In the genomic region with DNA sequence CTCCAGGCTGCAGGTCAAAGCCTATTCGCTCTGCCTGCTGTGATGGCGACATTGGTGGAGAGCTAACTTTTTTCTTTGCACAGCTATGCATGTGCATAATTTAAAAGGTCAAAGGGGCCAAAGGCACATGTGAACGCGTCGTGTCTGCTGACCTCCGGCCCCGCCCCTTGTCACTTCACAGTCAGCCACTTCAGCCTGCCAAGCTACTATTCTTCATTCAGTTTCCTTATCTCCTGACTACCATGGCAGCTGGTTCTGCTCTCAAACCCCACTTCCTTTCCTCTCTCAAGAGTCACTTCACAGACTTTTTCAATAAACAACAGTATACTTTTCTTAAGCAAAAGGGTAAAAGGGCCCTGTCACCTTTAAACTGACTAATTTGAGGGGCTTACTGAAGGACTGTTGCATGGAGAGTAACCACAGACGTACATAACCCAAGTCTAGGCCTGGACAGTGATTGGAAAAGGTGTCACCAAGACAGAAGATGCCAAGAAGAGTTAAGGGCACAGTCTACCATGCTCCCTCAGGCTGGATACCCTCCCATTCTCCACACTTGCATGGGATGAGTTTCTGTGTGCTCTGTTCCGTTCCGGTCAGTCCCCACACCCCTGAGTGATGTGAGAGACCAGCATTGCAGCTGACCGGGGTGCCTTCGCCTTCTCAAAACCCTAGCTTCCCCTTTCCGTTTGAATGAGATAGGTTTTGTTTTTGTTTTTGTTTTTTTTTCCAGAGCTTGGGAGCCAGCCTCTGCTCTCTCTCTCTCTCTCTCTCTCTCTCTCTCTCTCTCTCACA, we compare ENCODE assay signal across 9 mouse cellular contexts. TPM values are rescaled to one million over a fixed set of nuclear protein-coding genes. Genes with fewer than 3 reads are reported as not detected.
A peak's percentile ranks its signal among the peaks of the same experiment; 100 is the strongest.
DNase-seq lines count a peak whose midpoint lies in the region; ATAC-seq and TF ChIP-seq lines count a peak whose summit lies in the region.
"Had no signal": no experiment of that assay in that cellular context is flagged by ENCODE, and none has a peak within 500 bp of the region (broad histone marks: within the 10 kb centered on the region; RNA-seq: fewer than 3 reads in every experiment).

No protein-coding gene starts in this region.

- H3K36me3 ChIP-seq in megakaryocyte, embryonic 14.5 days (replicated peaks; ENCODE audit: low read length) = no peaks in the 10 kb centered on the region
- no peaks in the 10 kb centered on the region for H3K36me3 ChIP-seq in forebrain, embryonic 13.5 days (ENCODE audit: poor library complexity, severe bottlenecking)
- H3K36me3 ChIP-seq in neural tube, embryonic 15.5 days = no peaks in the 10 kb centered on the region
- H3K36me3 ChIP-seq in midbrain, embryonic 10.5 days = no peaks in the 10 kb centered on the region
- H3K36me3 ChIP-seq: neural tube, embryonic 12.5 days had no signal

- H3K4me2 ChIP-seq in forebrain, embryonic 13.5 days = no peak overlapping the region
- H3K4me2 ChIP-seq in neural tube, embryonic 15.5 days = no peak overlapping the region
- H3K4me2 ChIP-seq: neural tube, embryonic 12.5 days had no signal

- peaks cover 8% of the 10 kb centered on the region for H3K4me1 ChIP-seq in bone marrow, adult 2 months (ENCODE audit: control insufficient read depth, insufficient read depth, low read length)
- H3K4me1 ChIP-seq in megakaryocyte, embryonic 14.5 days = peaks cover 94% of the 10 kb centered on the region
- H3K4me1 ChIP-seq in forebrain, embryonic 13.5 days = no peaks in the 10 kb centered on the region
- peaks cover 7% of the 10 kb centered on the region for H3K4me1 ChIP-seq in neural tube, embryonic 15.5 days
- peaks cover 22% of the 10 kb centered on the region for H3K4me1 ChIP-seq in midbrain, embryonic 10.5 days

- peak overlapping the region; percentile 27; the same call in 1 of the 2 replicates for H3K27ac ChIP-seq in bone marrow, adult 2 months (ENCODE audit: control insufficient read depth, insufficient read depth, low read depth, low read length, poor library complexity)
- no peak overlapping the region for H3K27ac ChIP-seq in forebrain, embryonic 13.5 days
- H3K27ac ChIP-seq in neural tube, embryonic 15.5 days (replicated peaks) = no peak overlapping the region
- H3K27ac ChIP-seq in midbrain, embryonic 10.5 days (replicated peaks) = no peak overlapping the region
- H3K27ac ChIP-seq: neural tube, embryonic 12.5 days had no signal

- peak; percentile 37 for DNase-seq in embryo, embryonic 10 days (ENCODE audit: low spot score)
- no peak for DNase-seq in embryo, embryonic 9.5 days (ENCODE audit: extremely low spot score)
- DNase-seq in kidney, postnatal 36 days = peak; percentile 35 to 51
- DNase-seq in midbrain, embryonic 10.5 days (ENCODE audit: low spot score) = no peak

- no peak overlapping the region for H3K9ac ChIP-seq in forebrain, embryonic 13.5 days
- H3K9ac ChIP-seq in neural tube, embryonic 15.5 days (replicated peaks) = no peak overlapping the region
- H3K9ac ChIP-seq: neural tube, embryonic 12.5 days had no signal

- no peak for TF ChIP-seq CTCF in bone marrow, adult 2 months (IDR thresholded peaks at IDR 0.05; ENCODE audit: control insufficient read depth, insufficient read depth, low read length)

- 20% methylated on average over 13 of the region's 13 CpGs for whole genome bisulfite sequencing in bone marrow, adult 2 months
- WGBS in forebrain, embryonic 13.5 days = 74% methylated on average over 13 of the region's 13 CpGs
- 65% methylated on average over 13 of the region's 13 CpGs for WGBS in neural tube, embryonic 15.5 days
- WGBS in midbrain, embryonic 10.5 days = 68% methylated on average over 13 of the region's 13 CpGs

- TF ChIP-seq POLR2A in bone marrow, adult 2 months (IDR thresholded peaks at IDR 0.05; ENCODE audit: borderline replicate concordance, control insufficient read depth, low read depth, low read length) = no peak

- no peak overlapping the region for H3K4me3 ChIP-seq in bone marrow, adult 2 months (replicated peaks; ENCODE audit: control insufficient read depth, low read depth, low read length)
- peak overlapping the region; percentile 90 for H3K4me3 ChIP-seq in megakaryocyte, embryonic 14.5 days (replicated peaks)
- H3K4me3 ChIP-seq in forebrain, embryonic 13.5 days = no peak overlapping the region
- H3K4me3 ChIP-seq in neural tube, embryonic 15.5 days (replicated peaks) = no peak overlapping the region
- no peak overlapping the region for H3K4me3 ChIP-seq in midbrain, embryonic 10.5 days
- H3K4me3 ChIP-seq: neural tube, embryonic 12.5 days had no signal

- no peak for ATAC-seq in forebrain, embryonic 13.5 days
- no peak for ATAC-seq in neural tube, embryonic 15.5 days (ENCODE audit: low FRiP score)

- no peaks in the 10 kb centered on the region for H3K27me3 ChIP-seq in megakaryocyte, embryonic 14.5 days (replicated peaks)
- H3K27me3 ChIP-seq in forebrain, embryonic 13.5 days = no peaks in the 10 kb centered on the region
- no peaks in the 10 kb centered on the region for H3K27me3 ChIP-seq in neural tube, embryonic 15.5 days (replicated peaks)
- H3K27me3 ChIP-seq in midbrain, embryonic 10.5 days (ENCODE audit: low read depth, poor library complexity, severe bottlenecking) = no peaks in the 10 kb centered on the region
- H3K27me3 ChIP-seq: neural tube, embryonic 12.5 days had no signal

- H3K9me3 ChIP-seq in megakaryocyte, embryonic 14.5 days = no peaks in the 10 kb centered on the region
- H3K9me3 ChIP-seq in forebrain, embryonic 13.5 days (replicated peaks) = no peaks in the 10 kb centered on the region
- no peaks in the 10 kb centered on the region for H3K9me3 ChIP-seq in neural tube, embryonic 15.5 days (replicated peaks)
- H3K9me3 ChIP-seq in midbrain, embryonic 10.5 days (replicated peaks) = no peaks in the 10 kb centered on the region
- H3K9me3 ChIP-seq: neural tube, embryonic 12.5 days had no signal

RNA-seq across cellular contexts. Expression of a gene that starts 10.3 kb away (rescaled TPM):
- 177 and 332 TPM in 2 replicates for polyA plus RNA-seq in bone marrow, adult 2 months (2011; ENCODE audit: insufficient read depth, insufficient read length, low replicate concordance, missing spikeins)
- 1,655 and 1,832 TPM in 2 replicates for polyA plus RNA-seq in megakaryocyte, embryonic 14.5 days (2012; ENCODE audit: insufficient read depth, low replicate concordance)
- polyA plus RNA-seq in forebrain, embryonic 13.5 days (2015; fragmentation: Nextera tagmentation; extraction: Ambion mirVana) = 905 and 993 TPM in 2 replicates
- 638 and 911 TPM in 2 replicates for polyA plus RNA-seq in neural tube, embryonic 15.5 days (2015; fragmentation: Nextera tagmentation; extraction: Ambion mirVana)
- polyA plus RNA-seq in midbrain, embryonic 10.5 days (2016; fragmentation: Nextera tagmentation; extraction: Ambion mirVana) = 2,560 and 3,667 TPM in 2 replicates

RNA-seq across cellular contexts. Expression of a gene that starts 30.0 kb away (rescaled TPM):
- 1.3 and 2.6 TPM in 2 replicates for polyA plus RNA-seq in bone marrow, adult 2 months (2011; ENCODE audit: insufficient read depth, insufficient read length, low replicate concordance, missing spikeins)
- polyA plus RNA-seq in megakaryocyte, embryonic 14.5 days (2012; ENCODE audit: insufficient read depth, low replicate concordance) = 0.35 TPM in 1 of 2 replicates, not detected in the other
- polyA plus RNA-seq in forebrain, embryonic 13.5 days (2015; fragmentation: Nextera tagmentation; extraction: Ambion mirVana) = 0.13 TPM in 1 of 2 replicates, not detected in the other
- 0.13 and 0.28 TPM in 2 replicates for polyA plus RNA-seq in neural tube, embryonic 15.5 days (2015; fragmentation: Nextera tagmentation; extraction: Ambion mirVana)
- 0.12 TPM in 1 of 2 replicates, not detected in the other for polyA plus RNA-seq in midbrain, embryonic 10.5 days (2016; fragmentation: Nextera tagmentation; extraction: Ambion mirVana)
- polyA plus RNA-seq: neural tube, embryonic 12.5 days had no signal

RNA-seq across cellular contexts. Expression of a gene that starts 35.1 kb away (rescaled TPM):
- polyA plus RNA-seq in bone marrow, adult 2 months (2011; ENCODE audit: insufficient read depth, insufficient read length, low replicate concordance, missing spikeins) = 16.0 and 20.0 TPM in 2 replicates
- polyA plus RNA-seq in megakaryocyte, embryonic 14.5 days (2012; ENCODE audit: insufficient read depth, low replicate concordance) = 14.5 and 19.9 TPM in 2 replicates
- 48.2 and 48.7 TPM in 2 replicates for polyA plus RNA-seq in forebrain, embryonic 13.5 days (2015; fragmentation: Nextera tagmentation; extraction: Ambion mirVana)
- polyA plus RNA-seq in neural tube, embryonic 15.5 days (2015; fragmentation: Nextera tagmentation; extraction: Ambion mirVana) = 37.0 and 40.9 TPM in 2 replicates
- 50.0 and 53.5 TPM in 2 replicates for polyA plus RNA-seq in midbrain, embryonic 10.5 days (2016; fragmentation: Nextera tagmentation; extraction: Ambion mirVana)

RNA-seq across cellular contexts. Expression of a gene that starts 35.1 kb away (rescaled TPM):
- polyA plus RNA-seq in bone marrow, adult 2 months (2011; ENCODE audit: insufficient read depth, insufficient read length, low replicate concordance, missing spikeins) = 6.0 and 19.3 TPM in 2 replicates
- 0.49 and 1.0 TPM in 2 replicates for polyA plus RNA-seq in megakaryocyte, embryonic 14.5 days (2012; ENCODE audit: insufficient read depth, low replicate concordance)
- 15.0 and 16.1 TPM in 2 replicates for polyA plus RNA-seq in forebrain, embryonic 13.5 days (2015; fragmentation: Nextera tagmentation; extraction: Ambion mirVana)
- polyA plus RNA-seq in neural tube, embryonic 15.5 days (2015; fragmentation: Nextera tagmentation; extraction: Ambion mirVana) = 14.9 and 15.8 TPM in 2 replicates
- polyA plus RNA-seq in midbrain, embryonic 10.5 days (2016; fragmentation: Nextera tagmentation; extraction: Ambion mirVana) = 16.3 and 22.3 TPM in 2 replicates

Comparison
In these comparisons a context has a peak if more than half of its experiments do, and no peak if none do; other contexts are left out.
1. DNase-seq: peak in embryo, embryonic 10 days (single experiment) and kidney, postnatal 36 days (2 of 2); none in embryo, embryonic 9.5 days (single experiment) and midbrain, embryonic 10.5 days (single experiment).